Mouse (Mus musculus) brown adipose tissue, adult 24 weeks (tissue): ENCODE measurements around the gene Whrn. TPM values are rescaled to one million over a fixed set of nuclear protein-coding genes. Genes with fewer than 3 reads are reported as not detected.

Experiments used
- H3K27ac ChIP-seq: fragments of 200-500 bp; replicated peaks from 2 replicates; pipeline ENCODE4 v1.5.1; 2012; ENCODE audit warnings: low read depth, mild to moderate bottlenecking, low read length
- H3K4me1 ChIP-seq: fragments of 200-500 bp; 2 replicates; pipeline ENCODE4 v1.6.1; 2012; ENCODE audit warnings: low read length, mixed read lengths; ENCODE audit not compliant: control insufficient read depth, insufficient read depth, insufficient read length
- H3K4me3 ChIP-seq: fragments of 200-500 bp; 2 replicates; pipeline ENCODE4 v1.5.1; 2012; ENCODE audit warnings: low read depth, mild to moderate bottlenecking, low read length, moderate library complexity; ENCODE audit not compliant: insufficient read depth
- polyA plus RNA-seq: library from polyadenylated mRNA; stranded (reverse); fragments of >200 nt; gene quantifications from 2 replicates; pipeline ENCODE4 v1.2.4, GENCODE M21; 2012; ENCODE audit not compliant: missing spikeins, insufficient read depth, insufficient read length

The Whrn gene
- polyA plus RNA-seq, 1 experiment, result 2.9 TPM

GRCm38 (mm10) chr4:63443101-63443500 is 52.7 kb downstream of the Whrn start:
- Histone ChIP-seq H3K4me1 (no peaks in the 10 kb centered on the region), H3K27ac (no peak overlapping the region), H3K4me3 (no peak overlapping the region)

- no peak overlapping the region for H3K4me3 ChIP-seq
- no peak overlapping the region for H3K27ac ChIP-seq
- H3K4me1 ChIP-seq, result no peaks in the 10 kb centered on the region
These were observed 54.2 kb downstream of the Whrn start for GRCm38 (mm10) chr4:63441616-63442015.

GRCm38 (mm10) chr4:63440262-63440661 is 55.5 kb downstream of the Whrn start:
- Histone ChIP-seq H3K4me1 (no peaks in the 10 kb centered on the region), H3K27ac (no peak overlapping the region), H3K4me3 (no peak overlapping the region)

GRCm38 (mm10) chr4:63437968-63438367 is 57.8 kb downstream of the Whrn start:
- Histone ChIP-seq H3K4me3 (no peak overlapping the region), H3K27ac (no peak overlapping the region), H3K4me1 (no peaks in the 10 kb centered on the region)

GRCm38 (mm10) chr4:63437119-63437815 is 58.5 kb downstream of the Whrn start:
- Histone ChIP-seq H3K4me3 (no peak overlapping the region), H3K4me1 (no peaks in the 10 kb centered on the region), H3K27ac (no peak overlapping the region)

GRCm38 (mm10) chr4:63435402-63435801 is 60.4 kb downstream of the Whrn start:
- Histone ChIP-seq H3K4me1 (peaks cover 2% of the 10 kb centered on the region; the same call in 1 of the 2 replicates), H3K4me3 (no peak overlapping the region), H3K27ac (no peak overlapping the region)

- Histone ChIP-seq H3K4me3 (no peak overlapping the region), H3K4me1 (peaks cover 2% of the 10 kb centered on the region; the same call in 1 of the 2 replicates), H3K27ac (no peak overlapping the region)
These were observed 64.7 kb downstream of the Whrn start for GRCm38 (mm10) chr4:63431098-63431497.

- Histone ChIP-seq H3K4me1 (peaks cover 2% of the 10 kb centered on the region; the same call in 1 of the 2 replicates), H3K27ac (no peak overlapping the region), H3K4me3 (no peak overlapping the region)
These were observed 65.4 kb downstream of the Whrn start for GRCm38 (mm10) chr4:63430357-63430756.

- Histone ChIP-seq H3K4me3 (no peak overlapping the region), H3K27ac (no peak overlapping the region), H3K4me1 (peaks cover 2% of the 10 kb centered on the region; the same call in 1 of the 2 replicates)
These were observed 69.5 kb downstream of the Whrn start for GRCm38 (mm10) chr4:63426308-63426707.

- Histone ChIP-seq H3K4me3 (no peak overlapping the region), H3K27ac (no peak overlapping the region), H3K4me1 (no peaks in the 10 kb centered on the region)
These were observed 72.0 kb downstream of the Whrn start for GRCm38 (mm10) chr4:63423811-63424210.

GRCm38 (mm10) chr4:63423231-63423630 is 72.6 kb downstream of the Whrn start:
- no peak overlapping the region for H3K27ac ChIP-seq
- no peak overlapping the region for H3K4me3 ChIP-seq
- no peaks in the 10 kb centered on the region for H3K4me1 ChIP-seq

- no peak overlapping the region for H3K27ac ChIP-seq
- H3K4me1 ChIP-seq, result no peaks in the 10 kb centered on the region
- H3K4me3 ChIP-seq, result no peak overlapping the region
These were observed 75.5 kb downstream of the Whrn start for GRCm38 (mm10) chr4:63420143-63420920.

GRCm38 (mm10) chr4:63418270-63418669 is 77.5 kb downstream of the Whrn start:
- Histone ChIP-seq H3K4me3 (no peak overlapping the region), H3K4me1 (no peaks in the 10 kb centered on the region), H3K27ac (no peak overlapping the region)

- no peak overlapping the region for H3K27ac ChIP-seq
- H3K4me1 ChIP-seq, result no peaks in the 10 kb centered on the region
- no peak overlapping the region for H3K4me3 ChIP-seq
These were observed 78.4 kb downstream of the Whrn start for GRCm38 (mm10) chr4:63417318-63417957.

GRCm38 (mm10) chr4:63414951-63415350 is 80.8 kb downstream of the Whrn start:
- no peaks in the 10 kb centered on the region for H3K4me1 ChIP-seq
- H3K4me3 ChIP-seq, result no peak overlapping the region
- H3K27ac ChIP-seq, result no peak overlapping the region
